Mouse (Mus musculus) CD4-positive naive resting alpha-beta T cell, adult 76 days (primary cell): ENCODE results near the gene Peg10. TPM values are rescaled to one million over a fixed set of nuclear protein-coding genes. Genes with fewer than 3 reads are reported as not detected.

Experiments
- total RNA-seq: library from RNA; stranded (reverse); gene quantifications from one replicate; pipeline ENCODE4 v1.2.4, GENCODE M21; 2023

The Peg10 gene
- 0.18 TPM for total RNA-seq

GRCm38 (mm10) chr6:4746696-4747439 lies at the start of gene Peg10, which contains the start of gene Sgce:
Gene Peg10, plus strand, starts transcription at chr6:4747306.
Gene Sgce, minus strand, starts transcription at chr6:4747207.

Other genes starting within 250 kb of the Peg10 start
- gene Col1a2, start 242.5 kb upstream of the Peg10 start, total RNA-seq = 0.79 TPM
- 15.7 TPM for gene Casd1, start 146.5 kb upstream of the Peg10 start, total RNA-seq
- 0.79 TPM for gene Sgce, start 99 bp upstream of the Peg10 start, total RNA-seq
- 0.56 TPM for gene Ppp1r9a, start 155.6 kb downstream of the Peg10 start, total RNA-seq